Mouse (Mus musculus) bone marrow macrophage, adult 2 months (primary cell): ENCODE measurements around the gene Ano1.

Source experiments
- CTCF ChIP-seq: IDR thresholded peaks from 2 replicates; pipeline ENCODE4 v1.5.1; 2012; ENCODE audit warnings: low read depth, mild to moderate bottlenecking, low read length, moderate library complexity
- POLR2A ChIP-seq: IDR thresholded peaks from 2 replicates; pipeline ENCODE4 v1.6.1; 2012; ENCODE audit warnings: mild to moderate bottlenecking, low read depth, low read length, borderline replicate concordance

GRCm38 (mm10) chr7:144764537-144765282 is 12.9 kb upstream of the Ano1 start:
- TF ChIP-seq CTCF (no peak), POLR2A (no peak)
